Mouse (Mus musculus): Measurements from ENCODE around the gene Tspo. TPM values are rescaled to one million over a fixed set of nuclear protein-coding genes. Genes with fewer than 3 reads are reported as not detected.
A peak's percentile ranks its signal among the peaks of the same experiment; 100 is the strongest.

The Tspo gene
- polyA plus RNA-seq, 1 experiment from 2014 or later: 144 TPM

GRCm38 (mm10) chr15:83555161-83555974, 8.0 kb upstream of the Tspo start:
- Histone ChIP-seq H3K9ac (ENCODE audit: low read depth, low read length) (peak overlapping the region; percentile 91), H3K4me3 (ENCODE audit: low read depth, low read length) (peak overlapping the region; percentile 82), H3K9me3 (ENCODE audit: control insufficient read depth, low read length) (no peaks in the 10 kb centered on the region), H3K4me2 (peak overlapping the region; percentile 89), H3K36me3 (ENCODE audit: control insufficient read depth, insufficient read depth, low read length) (peaks cover 4% of the 10 kb centered on the region; the same call in 1 of the 2 replicates), H3K27ac (ENCODE audit: low read depth, low read length) (peak overlapping the region; percentile 92), H3K4me1 (replicated peaks; ENCODE audit: control insufficient read depth, insufficient read depth, low read length) (no peaks in the 10 kb centered on the region), H3K27me3 (replicated peaks; ENCODE audit: control insufficient read depth, insufficient read depth, low read length) (no peaks in the 10 kb centered on the region)
- ATAC-seq (replicated peaks; ENCODE audit: low FRiP score): peak; percentile 87
- WGBS: under 1% methylated on average over 74 of the region's 74 CpGs
- DNase-seq (ENCODE audit: low spot score): peak; percentile 91

GRCm38 (mm10) chr15:83560941-83561477, 2.4 kb upstream of the Tspo start:
- Histone ChIP-seq H3K4me1 (replicated peaks; ENCODE audit: control insufficient read depth, insufficient read depth, low read length) (peaks cover 28% of the 10 kb centered on the region), H3K9me3 (ENCODE audit: control insufficient read depth, low read length) (no peaks in the 10 kb centered on the region), H3K9ac (ENCODE audit: low read depth, low read length) (no peak overlapping the region), H3K27ac (ENCODE audit: low read depth, low read length) (no peak overlapping the region), H3K36me3 (ENCODE audit: control insufficient read depth, insufficient read depth, low read length) (no peaks in the 10 kb centered on the region), H3K4me3 (ENCODE audit: low read depth, low read length) (no peak overlapping the region), H3K27me3 (replicated peaks; ENCODE audit: control insufficient read depth, insufficient read depth, low read length) (no peaks in the 10 kb centered on the region), H3K4me2 (no peak overlapping the region)
- no peak for ATAC-seq (replicated peaks; ENCODE audit: low FRiP score)
- DNase-seq (ENCODE audit: low spot score): no peak
- WGBS: 43% methylated on average over 5 of the region's 5 CpGs

GRCm38 (mm10) chr15:83562626-83563270, 644 bp upstream of the Tspo start:
- H3K36me3 ChIP-seq (ENCODE audit: control insufficient read depth, insufficient read depth, low read length): no peaks in the 10 kb centered on the region
- peaks cover 32% of the 10 kb centered on the region for H3K4me1 ChIP-seq (replicated peaks; ENCODE audit: control insufficient read depth, insufficient read depth, low read length)
- H3K9me3 ChIP-seq (ENCODE audit: control insufficient read depth, low read length): no peaks in the 10 kb centered on the region
- H3K27me3 ChIP-seq (replicated peaks; ENCODE audit: control insufficient read depth, insufficient read depth, low read length): no peaks in the 10 kb centered on the region
- whole genome bisulfite sequencing: 31% methylated on average over 15 of the region's 15 CpGs
- DNase-seq (ENCODE audit: low spot score) (peak; percentile 58), ATAC-seq (replicated peaks; ENCODE audit: low FRiP score) (peak; percentile 67)
- peak overlapping the region; percentile 79 for H3K9ac ChIP-seq (ENCODE audit: low read depth, low read length)
- peak overlapping the region; percentile 89 for H3K27ac ChIP-seq (ENCODE audit: low read depth, low read length)
- H3K4me3 ChIP-seq (ENCODE audit: low read depth, low read length): peak overlapping the region; percentile 75
- peak overlapping the region; percentile 90 for H3K4me2 ChIP-seq

- peak; percentile 37; the same call in 1 of the 2 replicates for ATAC-seq (replicated peaks; ENCODE audit: low FRiP score)
- Histone ChIP-seq H3K9me3 (ENCODE audit: control insufficient read depth, low read length) (no peaks in the 10 kb centered on the region), H3K4me3 (ENCODE audit: low read depth, low read length) (peak overlapping the region; percentile 75), H3K27me3 (replicated peaks; ENCODE audit: control insufficient read depth, insufficient read depth, low read length) (no peaks in the 10 kb centered on the region), H3K4me1 (replicated peaks; ENCODE audit: control insufficient read depth, insufficient read depth, low read length) (peaks cover 32% of the 10 kb centered on the region), H3K9ac (ENCODE audit: low read depth, low read length) (peak overlapping the region; percentile 79), H3K4me2 (peak overlapping the region; percentile 90), H3K36me3 (ENCODE audit: control insufficient read depth, insufficient read depth, low read length) (no peaks in the 10 kb centered on the region), H3K27ac (ENCODE audit: low read depth, low read length) (peak overlapping the region; percentile 89)
- WGBS: 2% methylated on average over 27 of the region's 27 CpGs
- peak; percentile 70 for DNase-seq (ENCODE audit: low spot score)
Measured at GRCm38 (mm10) chr15:83563857-83564651, 662 bp downstream of the Tspo start.

- Histone ChIP-seq H3K9ac (ENCODE audit: low read depth, low read length) (peak overlapping the region; percentile 27; the same call in 1 of the 2 replicates), H3K36me3 (ENCODE audit: control insufficient read depth, insufficient read depth, low read length) (no peaks in the 10 kb centered on the region), H3K27ac (ENCODE audit: low read depth, low read length) (peak overlapping the region; percentile 47; the same call in 1 of the 2 replicates), H3K4me2 (peak overlapping the region; percentile 37), H3K27me3 (replicated peaks; ENCODE audit: control insufficient read depth, insufficient read depth, low read length) (no peaks in the 10 kb centered on the region), H3K4me3 (ENCODE audit: low read depth, low read length) (no peak overlapping the region), H3K9me3 (ENCODE audit: control insufficient read depth, low read length) (no peaks in the 10 kb centered on the region), H3K4me1 (replicated peaks; ENCODE audit: control insufficient read depth, insufficient read depth, low read length) (peaks cover 32% of the 10 kb centered on the region)
- ATAC-seq (replicated peaks; ENCODE audit: low FRiP score) (peak; percentile 74), DNase-seq (ENCODE audit: low spot score) (no peak)
- WGBS: 49% methylated on average over 3 of the region's 3 CpGs
Measured at GRCm38 (mm10) chr15:83565434-83565833, 2.0 kb downstream of the Tspo start.

GRCm38 (mm10) chr15:83566006-83566405, 2.6 kb downstream of the Tspo start:
- Histone ChIP-seq H3K4me1 (replicated peaks; ENCODE audit: control insufficient read depth, insufficient read depth, low read length) (peaks cover 32% of the 10 kb centered on the region), H3K9me3 (ENCODE audit: control insufficient read depth, low read length) (no peaks in the 10 kb centered on the region), H3K27me3 (replicated peaks; ENCODE audit: control insufficient read depth, insufficient read depth, low read length) (no peaks in the 10 kb centered on the region), H3K27ac (ENCODE audit: low read depth, low read length) (no peak overlapping the region), H3K4me3 (ENCODE audit: low read depth, low read length) (no peak overlapping the region), H3K36me3 (ENCODE audit: control insufficient read depth, insufficient read depth, low read length) (no peaks in the 10 kb centered on the region), H3K4me2 (peak overlapping the region; percentile 37; the same call in 1 of the 2 replicates), H3K9ac (ENCODE audit: low read depth, low read length) (peak overlapping the region; percentile 27; the same call in 1 of the 2 replicates)
- 69% methylated on average over 5 of the region's 5 CpGs for WGBS
- DNase-seq (ENCODE audit: low spot score) (no peak), ATAC-seq (replicated peaks; ENCODE audit: low FRiP score) (no peak)

GRCm38 (mm10) chr15:83567728-83568127, 4.3 kb downstream of the Tspo start:
- Histone ChIP-seq H3K9me3 (ENCODE audit: control insufficient read depth, low read length) (no peaks in the 10 kb centered on the region), H3K4me1 (replicated peaks; ENCODE audit: control insufficient read depth, insufficient read depth, low read length) (peaks cover 27% of the 10 kb centered on the region), H3K4me3 (ENCODE audit: low read depth, low read length) (no peak overlapping the region), H3K9ac (ENCODE audit: low read depth, low read length) (no peak overlapping the region), H3K36me3 (ENCODE audit: control insufficient read depth, insufficient read depth, low read length) (no peaks in the 10 kb centered on the region), H3K27me3 (replicated peaks; ENCODE audit: control insufficient read depth, insufficient read depth, low read length) (no peaks in the 10 kb centered on the region), H3K27ac (ENCODE audit: low read depth, low read length) (no peak overlapping the region), H3K4me2 (no peak overlapping the region)
- WGBS: 89% methylated on average over 3 of the region's 3 CpGs
- ATAC-seq (replicated peaks; ENCODE audit: low FRiP score) (no peak), DNase-seq (ENCODE audit: low spot score) (no peak)

GRCm38 (mm10) chr15:83568544-83568943, 5.2 kb downstream of the Tspo start:
- Histone ChIP-seq H3K27ac (ENCODE audit: low read depth, low read length) (no peak overlapping the region), H3K36me3 (ENCODE audit: control insufficient read depth, insufficient read depth, low read length) (no peaks in the 10 kb centered on the region), H3K9ac (ENCODE audit: low read depth, low read length) (no peak overlapping the region), H3K4me1 (replicated peaks; ENCODE audit: control insufficient read depth, insufficient read depth, low read length) (peaks cover 19% of the 10 kb centered on the region), H3K4me3 (ENCODE audit: low read depth, low read length) (no peak overlapping the region), H3K4me2 (no peak overlapping the region), H3K27me3 (replicated peaks; ENCODE audit: control insufficient read depth, insufficient read depth, low read length) (no peaks in the 10 kb centered on the region), H3K9me3 (ENCODE audit: control insufficient read depth, low read length) (no peaks in the 10 kb centered on the region)
- 94% methylated on average over 5 of the region's 5 CpGs for WGBS
- no peak for ATAC-seq (replicated peaks; ENCODE audit: low FRiP score)
- no peak for DNase-seq (ENCODE audit: low spot score)

All from liver, embryonic 11.5 days (tissue).